Mouse (Mus musculus) kidney, postnatal 25 days (tissue): ENCODE measurements around the gene Nr1h4.
"Not testable (repeated sequence)": the region's sequence is repeated elsewhere in the genome, so short reads cannot be mapped to it uniquely, and the experiment has no call there.

Source experiments
- DNase-seq, 2 experiments: peaks; one replicate each; pipeline ENCODE4 v3.0.0; 2021; ENCODE audit warnings: mixed read lengths in 2 of 2

The Nr1h4 gene

DNA sequence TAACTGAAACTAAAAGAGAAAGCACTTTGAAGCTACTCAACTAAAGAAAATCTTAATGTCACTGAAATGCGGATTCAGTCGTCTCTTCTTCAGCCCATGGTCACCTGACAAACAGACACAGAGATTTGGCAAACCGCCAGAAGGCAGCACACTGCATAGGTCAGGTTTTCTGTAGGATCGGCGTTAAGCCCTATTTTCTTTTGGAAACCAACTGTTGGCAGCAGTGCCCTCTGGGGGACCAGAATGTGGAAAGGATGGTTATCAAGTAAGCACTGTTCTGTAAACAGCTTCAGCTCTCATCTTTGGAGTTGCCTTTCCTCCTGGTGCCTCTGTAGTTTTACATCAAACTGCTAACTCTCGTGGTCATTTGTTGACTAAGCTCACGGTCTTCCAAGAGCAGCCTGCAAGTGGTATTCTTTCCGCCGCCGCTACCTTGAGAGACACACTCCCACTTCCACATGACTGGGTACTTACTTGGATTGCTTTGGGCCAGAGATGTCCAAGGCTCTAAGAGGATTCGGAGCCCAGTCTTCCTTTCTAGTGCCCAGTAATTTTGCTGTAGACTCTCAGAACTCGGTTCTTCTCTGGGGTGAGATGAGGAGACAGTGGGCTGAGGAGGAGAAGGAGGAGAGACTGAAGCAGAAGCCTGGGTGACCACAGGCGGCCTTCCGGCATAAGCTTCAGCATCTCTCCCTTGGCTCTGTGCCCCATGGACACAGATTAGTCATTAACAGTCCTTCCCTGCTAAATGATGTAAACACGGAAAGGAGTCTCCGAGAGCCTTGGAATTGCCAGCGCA is at the start of gene Nr1h4:
Gene Nr1h4 (minus strand): TSS at position 657 of the 799 bp plus-strand sequence.
- DNase-seq = peak; percentile 87 to 91

DNA sequence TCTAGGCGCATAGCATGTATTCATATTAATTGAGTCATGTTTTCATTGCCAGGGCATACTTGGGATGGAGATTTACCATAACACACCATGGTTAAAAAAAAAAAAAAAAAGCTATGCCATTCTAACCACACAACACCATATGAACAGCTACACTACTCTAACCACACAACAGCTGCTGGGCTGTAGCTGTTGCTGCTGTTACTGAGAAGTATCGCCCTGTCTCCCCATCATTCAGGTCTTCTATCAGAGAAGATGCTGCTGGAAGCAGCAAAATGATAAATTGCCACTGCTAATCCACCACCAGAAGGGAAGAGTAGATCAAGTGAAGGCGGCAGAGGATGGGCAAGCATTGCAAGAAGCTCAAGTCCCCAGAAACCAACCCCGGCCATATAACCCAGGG is 45.4 kb upstream of the Nr1h4 start:
- no peak for DNase-seq

DNA sequence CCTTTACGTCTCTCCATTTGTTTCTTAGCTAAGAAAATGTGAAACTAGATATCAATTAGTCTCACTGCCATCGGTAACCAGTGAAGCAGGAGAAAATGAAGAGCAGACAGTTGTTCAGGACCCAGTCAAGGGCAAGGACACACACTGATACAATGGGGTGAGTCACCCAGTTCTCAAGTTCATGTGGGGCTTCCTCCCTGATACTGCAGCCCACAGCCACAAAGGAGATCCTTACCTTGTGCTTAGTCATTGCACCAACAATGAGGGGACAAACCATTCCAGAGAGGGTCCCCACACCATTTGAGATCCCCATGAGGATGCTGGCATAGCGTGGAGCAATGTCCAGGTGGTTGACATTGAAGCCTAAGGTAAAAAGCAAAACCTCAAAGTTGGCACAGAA is 44.3 kb upstream of the Nr1h4 start:
- no peak for DNase-seq

DNA sequence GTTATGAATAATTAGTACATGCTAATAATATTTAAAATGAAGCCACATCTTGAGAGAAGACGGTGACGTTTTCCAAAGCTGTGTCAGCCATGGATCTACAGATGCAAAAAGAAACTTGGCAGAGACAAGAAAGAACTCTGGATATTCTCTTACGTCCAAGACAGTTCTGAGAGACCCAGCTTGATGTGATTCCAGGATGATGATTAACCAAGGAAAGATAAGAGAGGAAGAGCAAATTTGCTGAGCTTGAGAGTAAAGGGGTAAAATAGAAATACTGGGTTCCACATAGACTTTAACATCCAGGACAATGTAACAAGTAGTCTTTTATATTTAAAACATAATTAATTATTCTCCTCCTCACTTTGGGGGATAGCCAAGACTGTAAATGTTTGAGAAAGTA is 40.0 kb upstream of the Nr1h4 start:
- DNase-seq = no peak

DNA sequence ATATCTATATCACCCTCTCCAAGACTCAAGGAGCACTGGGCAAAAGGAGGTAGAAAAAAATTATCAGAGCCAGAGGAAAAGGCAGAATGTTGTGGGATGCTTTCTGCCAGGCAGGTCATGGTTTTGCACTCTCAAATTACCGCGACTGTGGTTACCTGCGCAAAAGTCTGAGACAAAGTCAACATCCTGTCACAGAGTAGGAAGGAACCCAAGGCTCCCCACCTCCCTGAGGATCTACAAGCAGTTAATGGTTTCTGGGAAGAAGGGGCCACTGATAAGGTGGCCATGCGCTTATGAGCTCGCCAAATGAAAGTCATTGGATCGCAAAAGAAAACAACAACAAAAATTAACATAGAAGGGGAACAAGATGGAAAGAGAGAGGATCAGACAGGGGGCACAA is 39.6 kb upstream of the Nr1h4 start:
- DNase-seq = no peak

DNA sequence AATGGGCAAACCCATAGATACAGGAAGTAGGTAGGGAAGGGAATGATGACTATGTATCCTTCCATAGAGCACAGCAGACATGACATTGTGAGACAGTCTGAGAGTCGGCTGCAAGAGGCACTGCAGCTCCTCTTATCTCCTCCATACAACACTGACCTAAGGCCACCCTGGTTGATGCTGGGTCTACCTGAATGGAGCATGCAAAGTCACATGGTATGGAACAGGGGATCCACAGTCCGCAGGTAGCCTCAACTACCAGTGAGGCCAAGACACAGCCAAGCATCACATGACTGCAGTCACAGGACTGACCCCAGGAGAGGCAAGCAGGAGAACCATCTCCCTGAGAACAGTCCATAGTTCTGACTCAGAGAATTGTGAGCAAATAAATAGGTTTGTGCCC is 34.0 kb upstream of the Nr1h4 start:
- no peak for DNase-seq

DNA sequence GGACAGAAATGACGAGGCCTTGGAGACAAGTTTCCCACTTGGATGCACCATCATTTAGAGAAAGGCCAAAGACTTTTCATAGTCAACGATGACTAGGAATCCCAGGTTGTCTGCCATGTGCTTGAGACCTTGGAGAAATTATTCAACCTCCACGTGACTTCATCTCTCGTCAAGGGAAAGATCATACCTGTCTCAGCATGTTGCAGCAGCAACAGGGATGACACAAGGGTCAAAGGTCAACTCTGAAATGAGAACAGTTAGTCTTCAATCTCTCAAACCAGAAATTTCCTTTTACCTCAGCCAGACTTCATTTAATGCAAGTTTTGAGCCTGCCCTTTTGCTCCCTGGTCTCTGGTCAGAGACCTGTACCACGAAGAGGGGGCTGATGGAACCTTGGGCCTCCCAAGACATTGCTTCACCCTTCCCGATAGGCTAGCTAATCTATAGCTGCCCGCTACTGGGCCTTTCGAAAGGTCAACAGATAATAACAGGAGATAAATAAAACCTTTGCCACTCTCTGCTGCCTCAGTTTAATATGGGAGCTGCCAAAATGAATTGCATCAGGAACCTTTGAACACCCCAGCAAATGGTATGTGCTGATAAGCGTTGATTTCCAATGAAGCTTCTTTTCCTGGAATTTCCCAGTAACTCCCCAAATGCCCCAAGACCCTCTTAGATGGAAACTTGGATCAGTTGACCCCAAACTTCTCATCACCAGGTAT is 32.1 kb upstream of the Nr1h4 start:
- DNase-seq = no peak

DNA sequence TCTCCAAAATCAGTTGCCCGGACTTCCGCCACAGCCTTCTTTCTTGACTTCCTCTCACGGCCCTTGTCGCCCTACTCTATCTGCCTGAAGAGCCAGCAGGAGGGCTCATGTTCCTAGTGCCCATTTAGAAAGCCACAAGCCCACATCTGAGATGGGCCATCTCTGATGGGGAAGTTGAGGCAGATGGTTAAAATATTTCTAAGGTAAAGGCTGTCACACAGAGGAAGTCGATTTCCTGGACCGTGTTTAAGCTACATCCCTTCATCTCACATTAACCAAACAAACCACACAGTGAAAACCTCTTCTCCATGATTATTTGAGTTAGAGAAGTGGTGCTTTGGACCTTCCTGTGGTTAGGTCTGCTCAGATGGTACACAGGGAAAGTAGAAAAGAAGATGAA is 28.7 kb upstream of the Nr1h4 start:
- no peak for DNase-seq

DNA sequence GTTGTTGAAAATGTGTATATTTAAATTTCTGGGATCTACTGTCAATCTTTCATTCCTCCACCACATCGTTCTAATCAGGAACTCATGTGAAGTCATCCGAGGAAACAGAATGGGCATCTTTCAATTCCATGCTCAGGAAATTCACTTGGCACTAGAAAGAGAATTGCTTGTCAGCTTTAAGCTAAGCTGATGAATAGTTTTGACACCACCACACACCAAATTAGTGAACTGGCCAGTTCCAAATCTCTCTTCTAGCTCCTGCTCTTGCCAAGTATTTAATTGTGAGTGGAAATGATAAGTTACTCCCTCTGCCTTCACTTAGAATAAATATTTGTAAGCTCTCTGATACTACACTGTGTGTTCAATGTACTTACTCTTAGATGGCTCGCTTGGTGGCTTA is 26.0 kb upstream of the Nr1h4 start:
- no peak for DNase-seq

DNA sequence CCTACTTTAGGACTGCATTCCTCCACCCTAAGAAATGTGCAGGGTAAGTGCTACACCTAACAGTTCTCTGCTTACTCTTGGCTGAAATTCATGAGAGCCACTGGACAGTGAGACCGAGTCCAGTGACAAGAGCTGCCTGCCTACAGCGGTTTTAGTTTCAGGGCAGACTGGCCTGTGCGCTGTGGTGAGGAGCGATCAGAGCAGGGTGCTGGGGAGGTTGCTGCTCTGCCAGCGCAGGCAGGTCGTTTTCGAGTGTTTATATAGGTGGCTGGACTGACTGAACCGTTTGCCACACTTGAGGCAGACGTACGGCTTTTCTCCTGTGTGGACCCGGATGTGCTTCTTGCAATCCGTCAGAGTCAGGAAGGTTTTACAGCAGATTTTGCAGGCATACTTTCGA is 21.5 kb upstream of the Nr1h4 start:
- not testable (repeated sequence) for DNase-seq

DNA sequence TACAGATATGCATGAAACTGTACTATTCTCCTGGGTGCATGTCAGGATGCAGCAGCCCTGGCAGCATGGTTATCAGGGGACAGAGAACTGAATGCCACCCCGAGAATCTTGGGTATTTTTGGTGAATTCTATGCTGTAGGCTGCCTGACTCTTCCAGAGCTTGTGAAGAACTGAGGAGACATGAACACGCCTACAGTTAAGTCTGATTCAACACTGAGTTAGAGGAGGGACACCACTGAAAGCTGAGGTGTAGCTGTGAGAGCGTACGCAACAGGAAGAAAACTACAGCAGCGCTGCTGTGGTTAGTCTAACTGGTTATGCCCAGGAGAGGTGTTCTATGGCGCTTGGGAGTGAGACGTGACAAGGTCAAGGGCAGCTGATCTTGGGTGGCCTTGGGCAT is 20.5 kb upstream of the Nr1h4 start:
- DNase-seq = not testable (repeated sequence)

DNA sequence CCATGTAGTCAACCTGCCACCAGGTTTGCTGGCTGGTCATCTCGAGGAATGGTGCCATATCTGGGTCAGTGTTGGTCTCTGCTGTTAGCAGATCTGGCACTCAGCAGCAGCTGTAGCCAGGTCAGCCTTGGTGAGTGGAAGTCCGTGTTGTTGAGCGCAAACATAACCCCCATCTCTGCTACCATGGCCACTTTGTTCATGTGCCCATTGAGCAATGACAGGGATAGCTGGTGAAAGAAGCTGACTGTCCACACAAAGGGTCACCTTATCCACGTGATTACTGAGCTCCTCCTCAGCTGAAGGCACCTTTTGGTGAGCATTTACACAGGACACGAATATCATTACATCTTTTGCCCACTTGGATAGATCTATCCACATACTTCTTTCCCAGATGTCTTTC is 19.6 kb upstream of the Nr1h4 start:
- DNase-seq = no peak

DNA sequence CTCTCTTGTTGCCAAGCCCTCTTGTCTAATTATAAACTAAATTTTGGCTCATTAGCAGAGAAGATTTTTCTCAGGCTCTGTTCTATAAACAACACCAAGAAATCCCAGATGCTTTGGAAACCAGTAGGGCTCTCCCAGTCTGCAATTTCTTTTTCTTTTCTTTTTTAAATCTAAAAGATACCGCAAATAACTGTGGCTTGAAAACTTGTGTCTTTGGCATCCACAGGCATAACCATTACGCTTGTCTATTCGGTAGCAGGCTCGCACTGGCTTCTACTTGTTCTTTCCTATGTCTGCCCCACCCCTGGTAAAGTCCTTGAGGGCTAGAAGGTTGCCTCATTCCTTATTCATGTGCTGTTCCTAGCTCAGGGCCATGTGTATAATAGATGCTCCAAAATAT is 18.3 kb upstream of the Nr1h4 start:
- no peak for DNase-seq

DNA sequence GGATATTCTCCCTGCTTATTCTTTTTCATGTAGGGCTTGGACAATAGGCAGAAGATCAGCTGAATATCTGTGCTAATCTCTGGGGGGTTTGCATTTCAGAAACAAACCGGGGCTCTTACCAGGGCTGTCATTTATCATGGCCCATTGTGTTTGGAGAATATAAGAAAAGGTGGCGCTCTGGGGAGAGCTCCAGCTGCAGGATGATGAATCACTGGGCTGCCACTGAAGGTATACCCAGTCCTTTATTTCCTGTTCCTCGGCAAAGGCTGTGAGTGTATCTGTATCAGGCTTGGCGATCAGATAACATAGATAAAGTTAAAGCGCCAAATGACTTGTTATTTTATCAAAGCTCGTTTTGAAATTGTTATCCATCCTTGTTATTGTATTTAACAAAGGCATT is 14.6 kb upstream of the Nr1h4 start:
- DNase-seq = no peak

DNA sequence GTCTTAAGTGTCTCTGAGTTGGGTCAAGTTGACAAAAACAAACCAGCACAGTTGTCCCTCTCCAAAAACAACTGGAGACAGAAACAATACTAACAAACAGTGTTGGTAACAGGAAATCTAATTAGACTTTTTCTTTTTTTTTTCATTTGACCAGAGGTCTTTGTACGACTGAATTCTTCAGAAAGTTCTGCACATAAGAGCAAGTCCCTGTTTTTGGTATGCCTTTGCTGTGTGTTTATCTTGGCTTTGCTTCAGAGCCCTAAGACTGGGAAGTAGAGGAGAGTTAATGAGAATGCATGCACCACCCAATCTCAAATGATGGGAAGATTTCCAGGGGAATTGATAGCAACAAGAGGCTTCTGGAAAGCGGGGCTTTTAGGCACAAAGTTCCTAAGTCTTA is 13.6 kb upstream of the Nr1h4 start:
- no peak for DNase-seq

DNA sequence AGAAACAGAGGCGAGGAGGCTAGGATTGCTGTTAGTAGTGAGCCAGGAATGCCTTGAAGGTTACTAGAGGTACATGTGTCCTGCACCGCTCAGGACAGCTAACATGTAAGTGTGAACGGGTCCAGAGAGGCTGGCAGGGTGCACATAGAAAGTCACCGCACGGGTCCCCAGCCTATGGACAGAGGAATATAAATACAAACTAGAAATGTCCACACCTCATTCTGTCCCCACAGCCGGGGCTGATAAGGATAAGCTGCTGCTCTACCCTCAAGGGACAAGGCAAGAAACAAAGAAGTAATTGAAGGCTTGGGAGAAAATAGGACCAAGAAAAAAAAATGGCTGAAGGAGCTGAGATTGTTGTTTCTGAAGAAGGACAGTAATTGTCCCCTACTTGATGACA is 10.5 kb upstream of the Nr1h4 start:
- DNase-seq = no peak

DNA sequence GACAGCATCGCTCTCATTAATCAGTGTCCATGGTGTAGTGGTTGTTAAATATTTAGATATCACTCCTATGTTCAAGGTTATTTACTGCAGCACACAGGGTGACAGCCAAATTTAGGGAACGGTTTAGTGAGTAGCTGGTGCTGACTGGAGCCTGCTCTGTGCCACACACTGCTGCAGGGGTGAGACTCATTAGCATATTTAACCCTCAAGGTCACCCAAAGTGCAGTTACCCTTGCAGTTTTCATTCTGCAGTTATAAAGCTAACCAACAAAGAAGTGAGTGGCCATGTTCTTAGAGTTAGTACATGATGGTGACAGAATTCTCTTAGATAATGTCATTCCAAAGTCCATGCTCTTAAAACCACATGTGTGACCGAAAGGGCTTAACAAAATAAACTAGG is 8.9 kb upstream of the Nr1h4 start:
- peak in 1 of 2 experiments; percentile 46 for DNase-seq

DNA sequence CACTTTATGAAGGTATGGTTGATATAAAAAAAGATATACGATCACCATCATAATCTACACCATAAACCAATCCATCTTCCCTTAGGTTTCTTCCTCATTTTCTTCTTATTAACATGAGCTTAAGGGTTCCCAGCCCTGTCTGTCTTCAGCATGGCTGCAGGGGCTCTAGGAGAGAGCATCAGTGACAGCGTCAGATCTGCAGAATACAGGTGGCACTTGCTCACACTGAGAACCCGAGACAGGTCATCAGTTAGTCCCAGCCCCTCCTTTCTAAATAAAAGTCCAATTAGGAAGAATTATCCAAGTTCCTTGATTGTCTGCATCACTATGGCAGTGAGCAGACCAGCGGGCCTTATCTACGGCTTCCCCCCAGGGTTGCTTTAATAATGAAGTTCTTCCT is 934 bp downstream of the Nr1h4 start:
- DNase-seq = no peak

DNA sequence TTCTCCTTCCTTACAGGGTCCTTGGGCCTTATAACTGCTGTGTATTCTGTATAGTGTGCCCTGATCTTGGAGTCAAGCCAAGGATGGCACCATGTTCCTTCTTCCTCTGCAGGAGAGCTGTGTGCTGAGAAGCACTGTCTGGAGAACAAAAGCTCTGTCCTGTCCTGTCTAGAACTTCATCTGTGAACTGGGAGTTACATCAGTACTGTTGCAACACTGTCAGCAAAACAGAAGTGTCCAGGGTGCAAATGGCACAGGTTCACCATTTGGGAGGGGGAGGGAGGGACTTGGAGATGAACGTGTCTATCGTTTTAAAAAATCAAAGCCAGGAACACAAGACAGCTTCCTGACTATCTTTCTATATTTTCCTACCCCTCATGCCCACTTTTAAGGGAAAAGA is 1.4 kb downstream of the Nr1h4 start:
- peak in 1 of 2 experiments; percentile 45 for DNase-seq

DNA sequence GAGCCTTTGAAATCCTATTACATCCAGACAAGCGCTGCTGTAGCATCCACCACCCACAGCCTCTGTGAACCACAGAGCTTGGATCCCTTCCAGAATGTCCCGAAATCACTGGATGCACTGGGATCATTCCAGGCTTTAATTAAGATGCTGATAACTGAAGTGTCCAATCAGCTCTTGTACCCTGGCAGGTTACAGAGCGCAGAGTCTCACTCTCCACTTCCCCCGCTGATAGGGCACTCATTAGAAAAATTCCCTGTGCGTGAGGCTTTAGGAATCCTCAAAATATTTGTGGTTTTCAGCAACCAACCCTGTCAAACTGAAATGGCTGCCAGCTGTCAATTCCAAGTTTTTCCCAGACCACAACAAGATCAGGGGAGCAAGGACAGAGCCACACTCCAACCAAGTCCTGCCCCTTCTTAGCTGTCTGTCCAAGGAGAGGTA is 2.2 kb downstream of the Nr1h4 start:
- DNase-seq = peak in 1 of 2 experiments; percentile 29

DNA sequence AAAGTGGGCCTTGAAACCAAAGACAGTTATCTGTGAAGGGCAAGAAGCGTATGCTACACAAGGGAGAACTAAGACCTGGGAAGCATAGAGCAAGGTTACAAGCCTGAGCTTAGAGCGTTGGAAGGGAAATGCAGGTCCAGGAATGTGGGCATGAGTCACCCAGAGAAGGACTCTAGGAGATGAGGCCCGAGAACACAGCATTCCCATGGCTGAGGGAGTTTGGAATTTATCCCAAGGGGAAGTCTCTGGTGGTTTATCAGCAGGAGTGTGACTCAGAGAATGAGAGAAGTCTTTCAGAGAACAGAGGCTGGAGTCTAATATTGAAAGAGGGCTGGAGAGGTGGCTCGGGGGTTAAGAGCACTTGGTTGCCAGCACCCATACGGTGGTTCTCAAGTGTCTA is 6.3 kb downstream of the Nr1h4 start:
- no peak for DNase-seq

DNA sequence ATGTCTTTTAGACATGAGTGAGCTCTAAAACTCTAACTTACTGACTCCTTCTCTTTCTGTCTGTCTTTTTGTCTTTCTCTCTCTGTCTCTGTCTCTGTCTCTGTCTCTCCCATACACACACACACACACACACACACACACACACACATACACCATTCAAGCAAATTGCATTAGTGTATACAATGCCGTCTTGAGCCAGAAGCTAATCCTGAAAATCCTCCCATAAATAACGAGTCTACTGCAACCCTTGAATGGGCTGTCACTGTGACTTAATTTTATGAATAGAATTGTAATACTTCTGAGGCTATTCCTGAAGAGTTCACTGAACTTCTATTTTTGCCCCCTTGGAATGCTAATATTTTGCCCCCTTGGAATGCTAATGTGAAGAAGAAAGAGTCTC is 7.6 kb downstream of the Nr1h4 start:
- no peak for DNase-seq

DNA sequence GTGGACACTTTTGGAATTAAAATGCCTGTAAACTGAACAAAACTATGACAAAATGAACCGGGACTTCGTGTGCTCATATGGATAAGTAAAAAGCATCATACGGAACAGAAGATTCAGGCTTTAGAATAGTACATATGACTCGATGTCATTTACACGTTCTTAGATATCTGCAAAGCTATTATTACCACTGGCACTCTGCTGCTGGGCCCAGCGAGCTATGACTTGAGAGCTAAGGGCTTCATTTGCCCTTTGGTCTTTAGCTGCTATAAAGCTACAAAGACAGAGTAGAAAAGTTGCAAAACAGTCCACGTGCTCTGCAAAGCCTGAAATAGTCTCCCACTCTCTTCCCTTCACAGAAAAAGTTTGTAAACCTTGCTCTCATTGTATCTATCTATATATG is 10.9 kb downstream of the Nr1h4 start:
- DNase-seq = peak; percentile 49 to 67

DNA sequence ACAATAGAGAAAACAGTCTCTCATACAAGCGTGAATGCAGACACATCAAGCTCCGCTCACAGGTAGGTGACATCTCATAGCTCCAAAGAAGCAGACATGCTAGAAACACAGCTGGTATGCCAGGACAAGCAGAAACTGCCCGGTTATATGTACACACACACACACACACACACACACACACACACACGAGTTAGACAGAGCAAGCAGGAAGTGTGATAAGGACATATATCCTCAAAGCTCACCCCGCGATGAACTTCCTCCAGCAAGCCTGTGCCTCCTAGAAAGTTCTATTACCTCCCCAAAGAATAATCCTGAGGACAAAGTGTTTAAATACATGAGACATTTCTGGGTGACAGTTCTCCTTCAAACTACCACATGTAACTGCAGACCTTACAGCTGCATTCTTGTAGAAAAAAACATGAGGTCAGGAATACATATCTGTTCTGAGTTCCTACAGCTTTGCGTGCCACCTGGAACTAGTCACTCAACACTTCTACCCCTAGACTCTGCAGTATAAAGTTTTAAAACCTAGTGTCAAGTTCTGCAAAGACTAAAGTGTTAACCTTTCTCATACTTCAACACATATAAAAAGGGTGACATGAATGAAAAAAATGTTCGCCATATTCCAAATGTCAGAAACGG is 11.5 kb downstream of the Nr1h4 start:
- no peak for DNase-seq
